Mouse (Mus musculus) liver, embryonic 14.5 days (tissue): ENCODE results near the gene Ccdc83. TPM values are rescaled to one million over a fixed set of nuclear protein-coding genes. Genes with fewer than 3 reads are reported as not detected.

ENCODE experiments used
- ATAC-seq: fragments of 200-750 bp; cut with Nextera tagmentation; 2 replicates; pipeline ENCODE4 v1.8.0; 2017; ENCODE audit warnings: moderate number of reproducible peaks, mild to moderate bottlenecking, moderate library complexity; ENCODE audit not compliant: insufficient read depth
- DNase-seq, 3 experiments: peaks; one replicate each; pipeline ENCODE4 v3.0.0-alpha.2; 2012 to 2013; ENCODE audit warnings: low read depth in 3 of 3, low spot score in 3 of 3
- H3K27ac ChIP-seq: fragments of 300-500 bp; sonication (generic); 2 replicates; pipeline ENCODE4 v1.5.1; 2014; ENCODE audit warnings: moderate library complexity, mild to moderate bottlenecking, control low read depth, inconsistent platforms
- H3K27me3 ChIP-seq: fragments of 300-500 bp; sonication (generic); 2 replicates; pipeline ENCODE4 v1.6.1; 2014; ENCODE audit warnings: mild to moderate bottlenecking, low read length, moderate library complexity; ENCODE audit not compliant: control insufficient read depth, insufficient read depth
- H3K36me3 ChIP-seq: fragments of 300-500 bp; sonication (generic); replicated peaks from 2 replicates; pipeline ENCODE4 v1.6.1; 2014; ENCODE audit warnings: low read depth; ENCODE audit not compliant: control insufficient read depth, insufficient read depth
- H3K4me1 ChIP-seq, 2 experiments: fragments of 200-500 bp in 1 of 2; fragments of 300-500 bp in 1 of 2; sonication (generic) in 1 of 2; replicated peaks; 2 replicates each; pipeline ENCODE4 v1.6.1; 2012 to 2014; ENCODE audit warnings: antibody characterized with exemption in 1 of 2, inconsistent platforms in 1 of 2, low read length in 1 of 2; ENCODE audit not compliant: control insufficient read depth in 2 of 2, insufficient read depth in 2 of 2
- H3K4me2 ChIP-seq: fragments of 300-500 bp; sonication (generic); 2 replicates; pipeline ENCODE4 v1.6.1; 2014; ENCODE audit warnings: low read depth, mild to moderate bottlenecking, control low read depth, moderate library complexity
- H3K4me3 ChIP-seq, 2 experiments: fragments of 200-500 bp in 1 of 2; fragments of 300-500 bp in 1 of 2; sonication (generic) in 1 of 2; 2 replicates each; pipeline ENCODE4 v1.5.1; 2012 to 2014; ENCODE audit warnings: low read depth in 2 of 2, low read length in 2 of 2, mild to moderate bottlenecking in 2 of 2, control low read depth in 1 of 2, inconsistent platforms in 1 of 2, moderate library complexity in 1 of 2; ENCODE audit not compliant: insufficient read depth in 1 of 2
- H3K9ac ChIP-seq: fragments of 300-500 bp; sonication (generic); replicated peaks from 2 replicates; pipeline ENCODE4 v1.6.1; 2014; ENCODE audit warnings: mild to moderate bottlenecking, control low read depth, moderate library complexity
- H3K9me3 ChIP-seq: fragments of 300-500 bp; sonication (generic); 2 replicates; pipeline ENCODE4 v1.6.1; 2016; ENCODE audit warnings: low read length, mixed read lengths; ENCODE audit not compliant: control insufficient read depth
- CTCF ChIP-seq: IDR thresholded peaks from 2 replicates; pipeline ENCODE4 v1.5.1; 2016; ENCODE audit warnings: antibody characterized with exemption, low read depth, control low read depth
- EP300 ChIP-seq: IDR thresholded peaks from 2 replicates; pipeline ENCODE4 v1.6.1; 2016; ENCODE audit warnings: antibody characterized with exemption, low read depth
- WGBS: fragments of 180-500 bp; shearing (Covaris S2); extraction: QIAGEN DNeasy Blood & Tissue Kit; methylation state at CpG from one replicate; pipeline ENCODE4 v1.1.7; 2014; ENCODE audit not compliant: insufficient replicate concordance; 5-methylcytosine and 5-hydroxymethylcytosine counted together
- polyA plus RNA-seq, 2 experiments: library from polyadenylated mRNA; depleted of rRNA in 1 of 2; stranded (reverse) in 1 of 2; unstranded in 1 of 2; fragments of >200 nt; fragmentation: Nextera tagmentation in 1 of 2; extraction: Ambion mirVana in 1 of 2; gene quantifications; 2 replicates each; pipeline versions ENCODE4 v1.2.1 to v1.2.3; 2012 to 2014

Ccdc83 gene
- polyA plus RNA-seq, 2 experiments: not detected

- 48% methylated on average over 4 of the region's 4 CpGs for WGBS
- TF ChIP-seq CTCF (no peak), EP300 (no peak)
- DNase-seq: no peak
- Histone ChIP-seq H3K4me3 (no peak overlapping the region), H3K9me3 (no peaks in the 10 kb centered on the region), H3K4me2 (no peak overlapping the region), H3K4me1 (no peaks in the 10 kb centered on the region), H3K9ac (no peak overlapping the region), H3K27me3 (no peaks in the 10 kb centered on the region), H3K27ac (no peak overlapping the region), H3K36me3 (no peaks in the 10 kb centered on the region)
- no peak for ATAC-seq
Measured at GRCm38 (mm10) chr7:90277769-90278168, 12.2 kb upstream of the Ccdc83 start.

- H3K9ac ChIP-seq: no peak overlapping the region
- H3K4me3 ChIP-seq: no peak overlapping the region
- TF ChIP-seq EP300 (no peak), CTCF (no peak)
- H3K4me1 ChIP-seq: no peaks in the 10 kb centered on the region
- 51% methylated on average over 3 of the region's 3 CpGs for WGBS
- no peaks in the 10 kb centered on the region for H3K36me3 ChIP-seq
- no peak overlapping the region for H3K27ac ChIP-seq
- H3K27me3 ChIP-seq: no peaks in the 10 kb centered on the region
- DNase-seq (no peak), ATAC-seq (no peak)
- H3K4me2 ChIP-seq: no peak overlapping the region
- H3K9me3 ChIP-seq: no peaks in the 10 kb centered on the region
Measured at GRCm38 (mm10) chr7:90277246-90277645, 11.7 kb upstream of the Ccdc83 start.

DNA sequence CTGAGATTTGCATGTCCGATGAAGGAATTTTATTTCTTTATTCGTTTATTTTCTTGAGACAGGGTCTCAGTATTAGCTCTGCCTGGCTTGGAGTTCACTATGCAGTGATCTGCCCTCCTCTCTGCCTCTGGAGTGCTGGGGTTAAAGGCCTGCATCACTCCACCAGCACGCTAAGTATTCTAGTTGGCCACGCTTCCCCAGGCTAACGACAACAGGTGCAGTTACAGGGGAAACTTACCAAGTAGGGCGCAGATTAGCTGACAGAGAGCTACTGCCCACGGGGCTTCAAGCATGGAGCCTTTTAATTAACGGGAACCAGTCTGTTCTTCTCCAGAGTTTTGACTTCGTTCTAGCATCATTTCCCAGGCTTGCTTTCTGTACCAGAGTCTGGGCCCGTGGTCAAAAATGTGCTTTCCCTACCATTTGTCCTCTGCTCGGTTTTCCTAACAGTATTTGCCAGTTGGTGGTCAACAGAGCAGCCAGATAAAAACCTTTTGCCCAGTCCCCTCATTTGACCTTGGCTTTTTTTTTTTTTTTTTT is 9.1 kb upstream of the Ccdc83 start:
- TF ChIP-seq CTCF: no peak
- no peak for TF ChIP-seq EP300
- Histone ChIP-seq H3K9ac (no peak overlapping the region), H3K4me3 (no peak overlapping the region), H3K27me3 (no peaks in the 10 kb centered on the region), H3K4me1 (no peaks in the 10 kb centered on the region), H3K27ac (no peak overlapping the region), H3K9me3 (no peaks in the 10 kb centered on the region), H3K4me2 (no peak overlapping the region), H3K36me3 (no peaks in the 10 kb centered on the region)
- ATAC-seq: no peak
- 46% methylated on average over 11 of the region's 11 CpGs for WGBS
- no peak for DNase-seq

DNA sequence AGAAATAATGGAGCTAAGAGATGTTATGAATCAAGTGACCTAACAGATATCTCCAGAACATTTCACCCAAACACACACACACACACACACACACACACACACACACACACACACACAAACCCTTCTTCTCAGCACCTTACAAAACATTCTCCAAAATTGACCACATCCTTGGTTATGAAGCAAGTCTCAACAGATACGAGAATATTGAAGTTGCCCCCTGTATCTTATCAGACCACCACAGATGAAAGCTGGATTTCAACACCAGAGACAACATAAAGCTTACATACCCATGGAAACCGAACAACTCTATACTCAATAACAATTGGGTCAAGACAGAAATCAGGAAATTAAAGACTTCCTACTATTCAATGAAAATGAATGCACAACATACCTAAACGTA is 4.6 kb upstream of the Ccdc83 start:
- Histone ChIP-seq H3K36me3 (no peaks in the 10 kb centered on the region), H3K9ac (no peak overlapping the region), H3K9me3 (no peaks in the 10 kb centered on the region), H3K27ac (no peak overlapping the region), H3K4me2 (no peak overlapping the region), H3K27me3 (no peaks in the 10 kb centered on the region), H3K4me3 (no peak overlapping the region), H3K4me1 (peaks cover 0 to 2% of the 10 kb centered on the region in 2 experiments; a peak in 1 of 4 replicates)
- DNase-seq: no peak
- TF ChIP-seq EP300: no peak
- no peak for TF ChIP-seq CTCF
- 26% methylated on average over 3 of the region's 3 CpGs for WGBS
- no peak for ATAC-seq

GRCm38 (mm10) chr7:90261902-90262599 is 3.5 kb downstream of the Ccdc83 start:
- Histone ChIP-seq H3K9ac (no peak overlapping the region), H3K27ac (no peak overlapping the region), H3K4me1 (peaks cover 2 to 3% of the 10 kb centered on the region in 2 experiments; a peak in 1 of 4 replicates), H3K36me3 (no peaks in the 10 kb centered on the region), H3K4me3 (no peak overlapping the region), H3K4me2 (no peak overlapping the region), H3K27me3 (no peaks in the 10 kb centered on the region), H3K9me3 (no peaks in the 10 kb centered on the region)
- no peak for DNase-seq
- no peak for ATAC-seq
- 30% methylated on average over 7 of the region's 7 CpGs for WGBS
- TF ChIP-seq EP300 (no peak), CTCF (no peak)
